Mouse (Mus musculus) olfactory bulb, adult 2 months (tissue): ENCODE measurements around the gene Armc10.

Source experiments
- CTCF ChIP-seq: fragments of 200-500 bp; IDR thresholded peaks from 2 replicates; pipeline ENCODE4 v1.5.1; 2012; ENCODE audit warnings: low read depth, mild to moderate bottlenecking, low read length, moderate library complexity; ENCODE audit not compliant: insufficient read depth
- POLR2A ChIP-seq: fragments of 200-500 bp; IDR thresholded peaks from 2 replicates; pipeline ENCODE4 v1.6.1; 2012; ENCODE audit warnings: mild to moderate bottlenecking, low read depth, low read length, moderate library complexity; ENCODE audit not compliant: insufficient read depth

DNA sequence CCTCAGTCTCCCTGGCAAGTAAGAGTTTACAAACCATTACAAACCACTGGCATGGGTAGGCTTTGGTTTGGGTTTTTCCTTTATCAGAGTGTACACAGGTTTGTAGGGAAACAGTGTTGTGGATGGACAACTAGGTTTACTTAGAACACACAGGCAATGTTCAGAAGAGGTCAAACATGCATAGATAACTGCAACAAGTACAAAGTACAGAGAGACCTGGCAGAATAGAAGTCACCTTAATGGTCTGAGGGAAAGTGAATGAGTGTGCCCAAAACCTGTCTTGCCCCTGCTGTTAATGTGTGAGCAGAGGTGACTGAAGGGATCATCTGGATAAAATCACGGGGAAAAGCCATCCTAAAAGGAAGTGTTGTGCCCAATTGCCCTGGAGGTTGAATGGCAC, 2.0 kb upstream of the Armc10 start:
- TF ChIP-seq POLR2A (no peak), CTCF (no peak)
